Mouse (Mus musculus): ENCODE measurements around the gene Zc3h12a.

DNA sequence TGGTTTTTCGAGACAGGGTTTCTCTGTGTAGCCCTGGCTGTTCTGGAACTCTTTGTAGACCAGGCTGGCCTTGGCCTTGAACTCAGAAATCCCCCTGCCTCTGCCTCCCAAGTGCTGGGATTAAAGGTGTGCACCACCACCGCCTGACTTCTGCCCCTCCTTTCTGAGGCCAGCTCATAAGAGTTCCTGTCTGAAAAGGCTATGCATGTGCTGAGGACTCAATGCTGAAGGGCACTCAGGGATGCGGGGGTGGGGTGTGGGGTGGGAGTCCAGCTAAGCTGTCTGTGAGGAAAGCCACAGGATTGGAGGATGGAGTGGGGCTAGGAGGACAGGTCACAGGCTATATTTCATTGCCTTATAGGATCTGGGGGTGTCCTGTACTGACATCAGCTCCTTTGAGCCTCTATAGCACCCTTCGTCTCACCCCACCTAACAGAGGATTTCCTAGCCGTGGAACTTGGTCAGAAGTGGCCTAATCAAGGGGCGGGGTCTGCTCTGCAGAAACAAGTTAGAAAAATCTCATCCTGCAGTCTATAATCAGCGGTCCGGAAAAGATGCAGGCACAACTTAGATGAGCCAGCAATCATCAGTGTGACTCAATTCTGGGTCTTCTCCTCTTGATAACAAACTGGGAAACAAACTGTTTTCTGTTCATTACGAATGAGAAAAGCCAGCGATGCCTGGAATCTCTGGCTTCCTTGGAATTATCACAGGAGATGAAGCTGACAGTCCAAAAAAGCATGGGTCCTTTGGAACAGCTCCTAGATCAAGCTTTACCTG, 7.6 kb upstream of the Zc3h12a start:
- no peak for TF ChIP-seq CTCF (IDR thresholded peaks at IDR 0.05; ENCODE audit: borderline replicate concordance, insufficient read depth, low read depth, low read length)
- TF ChIP-seq POLR2A (IDR thresholded peaks at IDR 0.05; ENCODE audit: borderline replicate concordance, insufficient read depth, low read length) = no peak
